Mouse (Mus musculus): ENCODE data around the gene Phactr2.

DNA sequence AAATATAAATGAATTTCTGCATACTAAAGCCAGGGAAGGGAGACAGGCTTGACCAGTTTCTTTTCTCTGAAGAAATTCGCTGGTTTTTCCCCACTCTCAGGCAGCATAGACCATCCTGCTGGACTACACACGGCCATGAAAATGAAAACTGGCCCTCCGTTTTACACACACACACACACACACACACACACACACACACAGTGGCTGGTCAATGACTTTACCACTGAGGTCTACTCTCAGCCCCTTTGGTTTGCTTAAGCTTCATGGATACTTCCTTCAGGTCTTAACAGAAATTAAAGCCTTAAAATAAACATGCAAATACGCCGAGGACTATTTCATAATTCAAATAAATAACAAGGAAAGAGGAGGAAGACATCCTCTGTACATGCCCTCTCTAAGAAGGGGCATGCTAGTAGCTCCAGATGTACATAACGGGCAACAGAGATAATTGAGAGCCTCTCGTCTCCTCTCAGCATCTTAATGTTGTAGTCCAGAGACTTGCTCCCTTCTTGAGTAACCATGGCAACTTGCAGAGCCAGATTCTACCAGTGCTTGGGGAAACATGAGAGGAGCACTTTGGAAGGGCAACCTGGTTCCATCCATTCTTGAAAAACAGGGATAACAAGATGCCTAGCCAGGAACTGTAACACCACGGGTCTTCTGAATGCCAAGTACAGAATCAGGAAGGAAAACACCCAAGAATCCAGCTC, 184.8 kb downstream of the Phactr2 start:
- TF ChIP-seq CTCF (IDR thresholded peaks at IDR 0.05; ENCODE audit: low read depth, low read length), result no peak
- no peak for TF ChIP-seq POLR2AphosphoS5 (IDR thresholded peaks at IDR 0.05; ENCODE audit: insufficient replicate concordance, low read depth, low read length)
- TF ChIP-seq GATA1 (IDR thresholded peaks at IDR 0.05; ENCODE audit: borderline replicate concordance, low read length), result no peak
